Mouse (Mus musculus) testis, adult 2 months (tissue): ENCODE results near the gene Gcnt7.

Source experiments
- CTCF ChIP-seq: fragments of 200-500 bp; IDR thresholded peaks from 2 replicates; pipeline ENCODE4 v1.5.1; 2012; ENCODE audit warnings: low read depth, mild to moderate bottlenecking, inconsistent platforms, low read length, moderate library complexity; ENCODE audit not compliant: control insufficient read depth, insufficient read depth, insufficient replicate concordance
- POLR2A ChIP-seq: fragments of 200-500 bp; IDR thresholded peaks from 2 replicates; pipeline ENCODE4 v1.6.1; 2012; ENCODE audit warnings: low read depth, mild to moderate bottlenecking, inconsistent platforms, low read length, moderate library complexity; ENCODE audit not compliant: control insufficient read depth

DNA sequence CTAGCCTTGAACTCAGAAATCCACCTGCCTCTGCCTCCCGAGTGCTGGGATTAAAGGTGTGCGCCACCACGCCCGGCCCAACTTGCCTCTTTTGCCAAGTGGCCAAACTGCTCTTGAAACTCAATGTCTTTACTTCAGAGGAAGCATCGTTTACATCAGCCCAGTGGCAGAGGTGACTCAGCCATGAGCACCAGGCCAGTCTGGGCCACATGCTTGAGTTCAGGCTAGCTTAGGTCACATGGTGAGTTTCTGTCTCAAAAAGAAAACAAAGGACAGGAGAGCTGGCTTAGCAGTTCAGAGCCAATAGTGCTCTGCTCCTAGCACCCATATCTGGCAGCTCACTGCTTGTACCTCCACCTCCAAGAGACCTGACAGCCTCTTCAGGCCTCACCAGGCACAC is 8.8 kb upstream of the Gcnt7 start:
- TF ChIP-seq POLR2A (no peak), CTCF (no peak)
